Mouse (Mus musculus) neural tube, embryonic 14.5 days (tissue): ENCODE results near the gene Mast3. TPM values are rescaled to one million over a fixed set of nuclear protein-coding genes. Genes with fewer than 3 reads are reported as not detected.

Experiments
- ATAC-seq: fragments of 200-750 bp; cut with Nextera tagmentation; 2 replicates; pipeline ENCODE4 v1.8.0; 2017; ENCODE audit warnings: low read depth, mild to moderate bottlenecking, moderate TSS enrichment, moderate library complexity
- H3K27ac ChIP-seq: fragments of 300-500 bp; sonication (generic); 2 replicates; pipeline ENCODE4 v1.5.1; 2014; ENCODE audit warnings: low read depth, mild to moderate bottlenecking, control low read depth, low read length, moderate library complexity, mixed read lengths
- H3K27me3 ChIP-seq: fragments of 300-500 bp; sonication (generic); 2 replicates; pipeline ENCODE4 v1.6.1; 2014; ENCODE audit warnings: low read length; ENCODE audit not compliant: control insufficient read depth, insufficient read depth
- H3K36me3 ChIP-seq: fragments of 300-500 bp; sonication (generic); 2 replicates; pipeline ENCODE4 v1.6.1; 2014; ENCODE audit warnings: low read length, mixed read lengths; ENCODE audit not compliant: control insufficient read depth, insufficient read depth
- H3K4me1 ChIP-seq: fragments of 300-500 bp; sonication (generic); 2 replicates; pipeline ENCODE4 v1.6.1; 2014; ENCODE audit warnings: low read length; ENCODE audit not compliant: control insufficient read depth, insufficient read depth
- H3K4me2 ChIP-seq: fragments of 300-500 bp; sonication (generic); 2 replicates; pipeline ENCODE4 v1.6.1; 2014; ENCODE audit warnings: mild to moderate bottlenecking, low read depth, low read length, control low read depth
- H3K4me3 ChIP-seq: fragments of 300-500 bp; sonication (generic); 2 replicates; pipeline ENCODE4 v1.5.1; 2014; ENCODE audit warnings: low read depth, low read length, control low read depth, mixed read lengths
- H3K9ac ChIP-seq: fragments of 300-500 bp; sonication (generic); replicated peaks from 2 replicates; pipeline ENCODE4 v1.6.1; 2014; ENCODE audit warnings: low read depth, mild to moderate bottlenecking, control low read depth, low read length, mixed read lengths
- H3K9me3 ChIP-seq: fragments of 300-500 bp; sonication (generic); 2 replicates; pipeline ENCODE4 v1.6.1; 2016; ENCODE audit warnings: low read length; ENCODE audit not compliant: control insufficient read depth
- WGBS: fragments of 180-500 bp; shearing (Covaris S2); extraction: QIAGEN DNeasy Blood & Tissue Kit; methylation state at CpG from one replicate; pipeline ENCODE4 v1.1.7; 2014; 5-methylcytosine and 5-hydroxymethylcytosine counted together
- polyA plus RNA-seq: library from polyadenylated mRNA; unstranded; fragments of >200 nt; fragmentation: Nextera tagmentation; extraction: Ambion mirVana; gene quantifications from 2 replicates; pipeline ENCODE4 v1.2.1, GENCODE M21; 2014

Gene Mast3
- polyA plus RNA-seq, 1 experiment from 2014 or later, result 23.4 TPM

GRCm38 (mm10) chr8:70744806-70745205 lies 60.0 kb downstream of the Mast3 start:
- Histone ChIP-seq H3K9ac (no peak overlapping the region), H3K36me3 (no peaks in the 10 kb centered on the region), H3K4me1 (peaks cover 5% of the 10 kb centered on the region; the same call in 1 of the 2 replicates), H3K4me2 (no peak overlapping the region), H3K4me3 (no peak overlapping the region), H3K27ac (no peak overlapping the region), H3K9me3 (no peaks in the 10 kb centered on the region), H3K27me3 (peaks cover 30% of the 10 kb centered on the region)
- WGBS, result 52% methylated on average over 11 of the region's 11 CpGs
- ATAC-seq, result no peak

DNA sequence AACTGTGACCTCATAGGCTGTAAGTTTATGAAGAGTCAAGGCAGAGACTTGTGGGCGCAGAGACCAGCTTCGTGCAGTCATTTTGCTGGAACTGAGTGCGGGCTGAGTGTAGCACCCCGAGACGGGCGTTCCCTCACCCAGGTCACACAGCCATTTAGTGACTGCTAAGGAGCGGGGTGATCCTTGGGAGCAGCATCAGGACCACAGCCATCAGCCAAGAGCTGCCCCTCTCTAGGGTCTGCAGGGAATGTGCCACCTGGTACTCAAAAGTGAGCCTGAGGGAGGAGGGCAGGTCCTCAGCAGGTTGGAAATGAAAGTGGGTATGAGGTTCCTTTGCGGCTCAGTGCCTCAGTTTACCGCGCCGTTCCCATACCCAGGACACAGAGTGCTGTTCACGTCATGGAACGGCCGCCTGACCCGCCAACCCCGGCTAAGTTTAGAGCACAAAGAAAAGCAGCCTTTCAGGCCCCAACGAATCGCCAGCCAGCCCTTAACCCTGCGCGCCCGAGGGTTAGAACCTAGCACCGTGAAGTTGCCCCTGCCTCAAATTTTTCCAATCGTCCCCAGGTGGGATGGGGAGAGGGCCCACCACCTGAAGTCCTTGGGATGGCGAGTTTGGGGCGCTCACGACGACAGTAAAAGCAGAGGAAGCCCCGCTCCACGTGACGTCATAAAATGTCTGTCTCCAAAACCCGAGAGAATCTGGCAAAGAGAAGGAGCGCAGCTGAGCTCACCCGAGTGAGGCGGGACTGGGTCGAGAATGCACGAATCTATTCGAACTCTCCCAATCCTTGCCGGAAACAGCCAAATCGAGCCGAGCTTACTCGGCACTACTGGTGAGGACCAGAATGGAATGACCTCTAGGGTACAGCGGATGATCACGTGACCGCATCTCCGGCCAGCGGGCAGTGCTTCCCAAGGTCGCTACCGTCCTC lies 60.9 kb downstream of the Mast3 start:
- 4% methylated on average over 48 of the region's 48 CpGs for WGBS
- no peaks in the 10 kb centered on the region for H3K9me3 ChIP-seq
- peaks cover 30% of the 10 kb centered on the region for H3K27me3 ChIP-seq
- peak; percentile 39 for ATAC-seq
- H3K9ac ChIP-seq, result peak overlapping the region; percentile 39; the same call in 1 of the 2 replicates
- H3K27ac ChIP-seq, result no peak overlapping the region
- H3K4me2 ChIP-seq, result peak overlapping the region; percentile 44
- no peaks in the 10 kb centered on the region for H3K36me3 ChIP-seq
- H3K4me1 ChIP-seq, result peaks cover 5% of the 10 kb centered on the region; the same call in 1 of the 2 replicates
- H3K4me3 ChIP-seq, result peak overlapping the region; percentile 18

GRCm38 (mm10) chr8:70742981-70743655 lies 61.7 kb downstream of the Mast3 start:
- Histone ChIP-seq H3K4me2 (peak overlapping the region; percentile 33), H3K4me1 (peaks cover 5% of the 10 kb centered on the region; the same call in 1 of the 2 replicates), H3K9me3 (no peaks in the 10 kb centered on the region), H3K36me3 (no peaks in the 10 kb centered on the region), H3K4me3 (peak overlapping the region; percentile 9; the same call in 1 of the 2 replicates), H3K9ac (peak overlapping the region; percentile 32; the same call in 1 of the 2 replicates), H3K27me3 (peaks cover 30% of the 10 kb centered on the region), H3K27ac (no peak overlapping the region)
- no peak for ATAC-seq
- 3% methylated on average over 38 of the region's 38 CpGs for WGBS

DNA sequence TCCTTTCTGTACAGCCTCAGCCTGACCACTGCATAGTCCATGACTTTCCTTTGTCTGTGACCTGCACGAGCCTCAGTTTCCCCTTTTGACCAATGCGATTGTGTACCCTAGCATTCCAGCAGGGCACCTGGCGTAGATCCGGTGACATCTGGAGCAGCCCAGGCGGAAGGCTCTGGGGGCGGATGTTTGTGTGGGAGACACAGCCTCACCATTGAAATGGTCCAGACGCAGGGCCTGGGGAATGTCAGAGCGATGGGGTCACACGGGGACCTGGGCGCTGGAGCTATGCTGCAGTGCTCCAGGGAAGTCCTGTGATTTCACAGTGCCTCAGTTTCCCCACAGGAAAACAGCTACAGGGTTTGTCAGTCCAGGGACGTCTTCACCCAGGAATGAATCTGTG lies 62.7 kb downstream of the Mast3 start:
- Histone ChIP-seq H3K27ac (no peak overlapping the region), H3K4me3 (no peak overlapping the region), H3K4me1 (peaks cover 5% of the 10 kb centered on the region; the same call in 1 of the 2 replicates), H3K27me3 (peaks cover 30% of the 10 kb centered on the region), H3K9ac (no peak overlapping the region), H3K36me3 (no peaks in the 10 kb centered on the region), H3K9me3 (no peaks in the 10 kb centered on the region), H3K4me2 (no peak overlapping the region)
- no peak for ATAC-seq
- whole genome bisulfite sequencing, result 72% methylated on average over 11 of the region's 11 CpGs

- Histone ChIP-seq H3K9ac (no peak overlapping the region), H3K27me3 (peaks cover 30% of the 10 kb centered on the region), H3K27ac (no peak overlapping the region), H3K9me3 (no peaks in the 10 kb centered on the region), H3K4me3 (no peak overlapping the region), H3K4me1 (peaks cover 5% of the 10 kb centered on the region; the same call in 1 of the 2 replicates), H3K4me2 (no peak overlapping the region), H3K36me3 (no peaks in the 10 kb centered on the region)
- no peak for ATAC-seq
- 67% methylated on average over 5 of the region's 5 CpGs for WGBS
Measured at GRCm38 (mm10) chr8:70741661-70742060, 63.2 kb downstream of the Mast3 start.

GRCm38 (mm10) chr8:70738211-70738610 lies 66.6 kb downstream of the Mast3 start:
- 0 out of 2 replicates have a peak, but pooled peaks cover 2% of the 10 kb centered on the region for H3K4me1 ChIP-seq
- H3K36me3 ChIP-seq, result no peaks in the 10 kb centered on the region
- 74% methylated on average over 3 of the region's 3 CpGs for WGBS
- no peak overlapping the region for H3K9ac ChIP-seq
- peaks cover 9% of the 10 kb centered on the region; the same call in 1 of the 2 replicates for H3K27me3 ChIP-seq
- no peak for ATAC-seq
- H3K27ac ChIP-seq, result no peak overlapping the region
- H3K9me3 ChIP-seq, result no peaks in the 10 kb centered on the region
- H3K4me3 ChIP-seq, result no peak overlapping the region
- H3K4me2 ChIP-seq, result no peak overlapping the region

- Histone ChIP-seq H3K4me1 (no peaks in the 10 kb centered on the region), H3K27me3 (peaks cover 6% of the 10 kb centered on the region; the same call in 1 of the 2 replicates), H3K9ac (no peak overlapping the region), H3K36me3 (no peaks in the 10 kb centered on the region), H3K27ac (no peak overlapping the region), H3K9me3 (no peaks in the 10 kb centered on the region), H3K4me2 (no peak overlapping the region), H3K4me3 (no peak overlapping the region)
- no peak for ATAC-seq
- 72% methylated on average over 5 of the region's 5 CpGs for WGBS
Measured at GRCm38 (mm10) chr8:70737705-70738104, 67.1 kb downstream of the Mast3 start.

DNA sequence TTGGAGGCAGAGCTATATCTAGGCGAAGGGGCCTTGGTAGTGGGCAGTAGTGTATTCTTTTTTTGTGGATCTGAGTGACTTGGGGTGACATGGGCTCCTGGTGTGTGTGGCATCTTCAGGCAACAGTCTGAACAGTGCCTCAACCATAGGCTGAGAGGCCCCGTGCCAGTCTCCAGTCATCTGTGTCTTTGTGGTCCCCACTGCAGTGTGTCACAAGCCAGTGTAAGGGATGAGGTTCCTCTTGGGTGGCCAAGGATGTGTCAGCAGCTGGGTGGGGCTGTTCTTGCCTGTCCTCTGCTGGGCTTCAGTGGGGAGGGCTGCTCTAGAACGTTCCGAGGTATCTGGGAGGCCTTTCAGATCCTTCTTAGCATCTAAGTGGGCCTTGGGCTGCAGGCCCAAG lies 73.9 kb downstream of the Mast3 start:
- Histone ChIP-seq H3K27me3 (peaks cover 5% of the 10 kb centered on the region; the same call in 1 of the 2 replicates), H3K4me2 (no peak overlapping the region), H3K9me3 (no peaks in the 10 kb centered on the region), H3K9ac (no peak overlapping the region), H3K4me3 (no peak overlapping the region), H3K4me1 (no peaks in the 10 kb centered on the region), H3K27ac (no peak overlapping the region), H3K36me3 (no peaks in the 10 kb centered on the region)
- WGBS, result 88% methylated on average over 4 of the region's 4 CpGs
- no peak for ATAC-seq
